In the genomic region with DNA sequence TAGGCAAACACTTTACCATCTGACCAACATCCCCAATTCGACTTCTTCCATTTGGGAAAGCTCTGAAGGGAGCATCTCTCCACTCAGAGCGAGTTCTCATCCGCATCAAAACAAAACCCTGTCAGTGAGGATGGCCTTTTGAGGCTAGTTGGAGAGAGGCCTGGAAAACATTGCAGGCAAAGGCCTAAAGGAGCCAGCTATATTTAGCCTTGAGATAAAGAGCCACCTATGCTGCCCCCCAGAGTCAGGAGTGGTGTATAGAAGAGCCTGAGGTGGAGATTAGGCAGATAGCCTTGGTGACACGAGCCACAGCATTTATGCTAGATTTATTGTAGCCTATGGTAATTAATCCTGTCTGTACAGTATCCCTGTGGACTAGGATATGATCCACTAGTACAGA, we compare ENCODE assay signal across 9 mouse cellular contexts. TPM values are rescaled to one million over a fixed set of nuclear protein-coding genes. Genes with fewer than 3 reads are reported as not detected.
DNase-seq lines count a peak whose midpoint lies in the region; ATAC-seq and TF ChIP-seq lines count a peak whose summit lies in the region.
"Had no signal": no experiment of that assay in that cellular context is flagged by ENCODE, and none has a peak within 500 bp of the region (broad histone marks: within the 10 kb centered on the region; RNA-seq: fewer than 3 reads in every experiment).

No protein-coding gene starts in this region.

- H3K4me3 ChIP-seq in forebrain, embryonic 14.5 days (ENCODE audit: low read depth, low read length): no peak overlapping the region
- H3K4me3 ChIP-seq in forebrain, embryonic 15.5 days: no peak overlapping the region
- H3K4me3 ChIP-seq in E14TG2a.4 (replicated peaks; ENCODE audit: low read length): no peak overlapping the region

- no peaks in the 10 kb centered on the region for H3K9me3 ChIP-seq in forebrain, embryonic 14.5 days (replicated peaks; ENCODE audit: control insufficient read depth, low read length)
- no peaks in the 10 kb centered on the region for H3K9me3 ChIP-seq in forebrain, embryonic 15.5 days
- H3K9me3 ChIP-seq in E14TG2a.4 (ENCODE audit: low read length): no peaks in the 10 kb centered on the region
- H3K9me3 ChIP-seq: G1E had no signal

- peaks cover 12% of the 10 kb centered on the region for H3K4me1 ChIP-seq in forebrain, embryonic 14.5 days (ENCODE audit: control insufficient read depth, insufficient read depth, low read length)
- peaks cover 23% of the 10 kb centered on the region for H3K4me1 ChIP-seq in forebrain, embryonic 15.5 days
- H3K4me1 ChIP-seq in E14TG2a.4 (replicated peaks; ENCODE audit: low read depth, low read length): peaks cover 42% of the 10 kb centered on the region

- ATAC-seq in forebrain, embryonic 14.5 days: no peak
- no peak for ATAC-seq in forebrain, embryonic 15.5 days (replicated peaks)

- no peaks in the 10 kb centered on the region for H3K36me3 ChIP-seq in forebrain, embryonic 14.5 days (ENCODE audit: control insufficient read depth, insufficient read depth, low read length)
- no peaks in the 10 kb centered on the region for H3K36me3 ChIP-seq in forebrain, embryonic 15.5 days
- peaks cover 15% of the 10 kb centered on the region; the same call in 1 of the 2 replicates for H3K36me3 ChIP-seq in E14TG2a.4 (ENCODE audit: insufficient read depth, low read length)
- H3K36me3 ChIP-seq: G1E had no signal

- WGBS in forebrain, embryonic 14.5 days: 61% methylated on average over 4 of the region's 4 CpGs
- WGBS in forebrain, embryonic 15.5 days: 58% methylated on average over 4 of the region's 4 CpGs

- H3K9ac ChIP-seq in forebrain, embryonic 14.5 days (ENCODE audit: low read length): no peak overlapping the region
- no peak overlapping the region for H3K9ac ChIP-seq in forebrain, embryonic 15.5 days (replicated peaks)

- H3K4me2 ChIP-seq in forebrain, embryonic 14.5 days (ENCODE audit: low read length): no peak overlapping the region
- H3K4me2 ChIP-seq in forebrain, embryonic 15.5 days (replicated peaks): no peak overlapping the region

- no peak overlapping the region for H3K27ac ChIP-seq in forebrain, embryonic 14.5 days (ENCODE audit: low read depth, low read length)
- no peak overlapping the region for H3K27ac ChIP-seq in forebrain, embryonic 15.5 days (replicated peaks)

- peak; percentile 41 for DNase-seq in forebrain, embryonic 14.5 days (ENCODE audit: low spot score)
- peak; percentile 88 for DNase-seq in cerebellum, adult 9-10 months
- DNase-seq in heart, postnatal 4 days: peak; percentile 56
- peak; percentile 31 for DNase-seq in lung, postnatal 14 days
- peak; percentile 54 for DNase-seq in thymus, postnatal 4 days
- no peak for DNase-seq in spleen, postnatal 10 days (ENCODE audit: low spot score in 2 of 2)

- H3K27me3 ChIP-seq in forebrain, embryonic 14.5 days (replicated peaks; ENCODE audit: control insufficient read depth, insufficient read depth, low read length): no peaks in the 10 kb centered on the region
- H3K27me3 ChIP-seq in forebrain, embryonic 15.5 days: no peaks in the 10 kb centered on the region
- peaks cover 9% of the 10 kb centered on the region for H3K27me3 ChIP-seq in E14TG2a.4 (ENCODE audit: insufficient read depth, low read length)

- 0 out of 2 replicates have a peak, but pooled peaks have one; percentile 11 for TF ChIP-seq CTCF in E14TG2a.4 (conservative IDR thresholded peaks at IDR 0.05; ENCODE audit: low read length)

RNA-seq across cellular contexts. Expression of a gene that starts 1.9 kb away (rescaled TPM):
- 17.1 and 25.0 TPM in 2 replicates for polyA plus RNA-seq in forebrain, embryonic 14.5 days (2014; fragmentation: Nextera tagmentation; extraction: Ambion mirVana)
- polyA plus RNA-seq in forebrain, embryonic 15.5 days (2015; fragmentation: Nextera tagmentation; extraction: Ambion mirVana): 27.2 and 29.4 TPM in 2 replicates
- 10 to 100 TPM; 32.5 to 40.1 TPM for total RNA-seq in heart, postnatal 4 days (2021)
- polyA plus RNA-seq: G1E had no signal

RNA-seq across cellular contexts. Expression of a gene that starts 48.3 kb away (rescaled TPM):
- 27.1 and 29.9 TPM in 2 replicates for polyA plus RNA-seq in forebrain, embryonic 14.5 days (2014; fragmentation: Nextera tagmentation; extraction: Ambion mirVana)
- polyA plus RNA-seq in forebrain, embryonic 15.5 days (2015; fragmentation: Nextera tagmentation; extraction: Ambion mirVana): 30.0 and 34.2 TPM in 2 replicates
- 10 to 100 TPM; 17.1 to 25.9 TPM for total RNA-seq in heart, postnatal 4 days (2021)

RNA-seq across cellular contexts. Expression of a gene that starts 50.7 kb away (rescaled TPM):
- 0.06 and 0.48 TPM in 2 replicates for polyA plus RNA-seq in forebrain, embryonic 14.5 days (2014; fragmentation: Nextera tagmentation; extraction: Ambion mirVana)
- 0.13 and 0.70 TPM in 2 replicates for polyA plus RNA-seq in forebrain, embryonic 15.5 days (2015; fragmentation: Nextera tagmentation; extraction: Ambion mirVana)
- total RNA-seq in heart, postnatal 4 days (2021): under 1 TPM; 0.38 to 0.64 TPM
- polyA plus RNA-seq: G1E had no signal

Comparison
In these comparisons a context has a peak if more than half of its experiments do, and no peak if none do; other contexts are left out.
1. DNase-seq: peak in forebrain, embryonic 14.5 days (single experiment), cerebellum, adult 9-10 months (single experiment), heart, postnatal 4 days (single experiment), lung, postnatal 14 days (single experiment) and thymus, postnatal 4 days (single experiment); none in spleen, postnatal 10 days (0 of 2).